Mouse (Mus musculus): ENCODE data around the gene Slc35g1. TPM values are rescaled to one million over a fixed set of nuclear protein-coding genes. Genes with fewer than 3 reads are reported as not detected.

Slc35g1 gene
- polyA plus RNA-seq, 1 experiment, result 2.1 TPM

DNA sequence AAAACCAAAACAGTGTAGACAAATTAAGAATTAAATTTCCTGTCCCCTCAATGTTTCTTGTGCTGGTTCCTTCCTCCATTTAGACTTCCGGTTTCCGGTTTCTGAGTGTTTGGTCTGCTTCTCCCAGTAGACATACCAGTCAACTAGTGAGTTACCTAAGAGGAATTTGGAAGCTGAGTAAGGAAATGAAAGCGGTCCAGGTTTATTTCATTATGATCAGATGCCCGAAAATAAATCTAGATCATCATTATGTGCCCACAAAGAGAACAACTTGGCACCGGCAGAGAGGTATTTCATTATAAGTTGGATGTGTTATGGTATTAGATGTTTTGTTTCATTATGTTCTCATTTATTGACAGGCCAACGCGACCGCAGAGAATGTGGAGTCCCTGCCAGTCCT lies 34.7 kb downstream of the Slc35g1 start:
- no peak for TF ChIP-seq POLR2A (IDR thresholded peaks at IDR 0.05; ENCODE audit: borderline replicate concordance, extremely low read depth, insufficient read depth, insufficient read length, poor library complexity, severe bottlenecking)
- no peak for TF ChIP-seq CTCF (IDR thresholded peaks at IDR 0.05; ENCODE audit: borderline replicate concordance, extremely low read depth, insufficient read depth, insufficient read length)
- DNase-seq (ENCODE audit: low read depth), result no peak

DNA sequence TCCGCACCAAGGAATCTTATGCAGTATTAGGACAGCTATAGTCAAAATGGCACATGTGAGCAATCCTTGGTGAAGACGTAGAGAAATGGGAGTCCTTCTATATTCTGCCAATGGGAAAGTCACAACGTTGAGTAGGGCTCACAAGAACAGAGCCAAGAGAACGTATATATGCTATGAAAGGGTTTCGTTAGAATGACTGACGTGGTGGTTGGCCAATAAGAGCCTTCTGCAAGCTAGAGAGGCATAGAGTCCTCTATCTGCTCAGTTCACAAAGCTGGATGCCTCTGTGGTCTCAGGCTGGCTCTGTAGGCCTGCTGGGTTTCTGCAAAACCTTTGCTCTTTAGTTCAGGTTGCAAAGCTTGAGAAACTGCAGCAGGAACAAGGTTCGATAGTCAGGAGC lies 35.5 kb downstream of the Slc35g1 start:
- TF ChIP-seq CTCF (IDR thresholded peaks at IDR 0.05; ENCODE audit: borderline replicate concordance, extremely low read depth, insufficient read depth, insufficient read length) (no peak), POLR2A (IDR thresholded peaks at IDR 0.05; ENCODE audit: borderline replicate concordance, extremely low read depth, insufficient read depth, insufficient read length, poor library complexity, severe bottlenecking) (no peak)
- DNase-seq (ENCODE audit: low read depth), result no peak

DNA sequence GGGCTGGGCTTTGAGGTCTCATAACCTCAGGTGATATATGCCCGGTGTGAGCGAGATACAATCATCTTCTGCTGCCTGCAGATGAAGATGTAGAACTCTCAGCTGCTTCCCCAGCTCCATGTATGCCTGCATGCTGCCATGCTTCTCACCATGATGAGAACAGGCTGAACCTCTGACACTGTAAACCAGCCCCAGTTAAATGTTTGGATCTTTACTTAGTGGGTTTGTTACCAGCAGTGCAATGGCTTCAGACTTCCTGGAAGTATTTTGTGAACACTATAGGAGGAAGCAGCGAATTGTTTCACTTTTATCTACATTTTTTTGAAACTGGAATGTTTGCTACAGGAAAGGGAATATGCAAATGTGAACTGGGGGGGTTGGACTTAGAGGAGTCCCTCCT lies 36.2 kb downstream of the Slc35g1 start:
- no peak for TF ChIP-seq POLR2A (IDR thresholded peaks at IDR 0.05; ENCODE audit: borderline replicate concordance, extremely low read depth, insufficient read depth, insufficient read length, poor library complexity, severe bottlenecking)
- no peak for TF ChIP-seq CTCF (IDR thresholded peaks at IDR 0.05; ENCODE audit: borderline replicate concordance, extremely low read depth, insufficient read depth, insufficient read length)
- no peak for DNase-seq (ENCODE audit: low read depth)

DNA sequence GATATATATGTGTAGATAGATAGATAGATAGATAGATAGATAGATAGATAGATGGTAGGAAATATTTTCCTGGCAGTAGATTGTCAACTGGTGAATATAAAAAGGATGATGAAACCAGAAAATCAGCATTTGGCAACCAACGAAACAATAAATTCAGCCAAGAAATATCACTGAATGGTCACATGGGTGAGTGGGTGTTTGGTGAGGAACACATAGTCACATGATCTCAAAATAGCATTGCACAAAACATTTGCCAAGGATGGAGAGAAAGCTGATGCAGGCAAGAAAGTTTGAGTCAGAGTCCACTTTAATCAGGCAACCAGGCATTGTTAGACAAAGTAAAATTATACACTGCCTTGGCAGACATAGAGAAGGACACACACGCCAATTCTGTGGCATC lies 37.6 kb downstream of the Slc35g1 start:
- DNase-seq (ENCODE audit: low read depth), result no peak
- TF ChIP-seq CTCF (IDR thresholded peaks at IDR 0.05; ENCODE audit: borderline replicate concordance, extremely low read depth, insufficient read depth, insufficient read length) (no peak), POLR2A (IDR thresholded peaks at IDR 0.05; ENCODE audit: borderline replicate concordance, extremely low read depth, insufficient read depth, insufficient read length, poor library complexity, severe bottlenecking) (no peak)

DNA sequence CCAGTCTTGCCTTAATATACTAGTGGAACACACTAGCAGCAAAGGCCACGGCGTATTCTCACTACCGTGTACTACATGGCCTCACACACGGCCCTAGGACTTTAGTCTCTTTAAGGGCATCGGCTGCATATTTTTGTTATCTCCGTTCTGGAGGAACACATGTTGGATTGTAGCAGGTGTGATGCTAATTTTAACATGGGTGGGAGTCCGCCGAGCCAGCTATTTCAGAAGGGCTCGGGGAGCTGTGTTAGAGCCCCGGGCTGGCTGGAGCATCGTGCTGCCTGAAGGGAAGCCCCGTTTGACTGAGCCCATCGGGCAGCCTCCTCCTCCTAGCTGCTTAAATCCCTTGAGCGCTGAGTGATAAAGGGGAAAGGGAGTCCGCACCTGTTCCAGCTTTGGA lies 39.4 kb downstream of the Slc35g1 start:
- TF ChIP-seq CTCF (IDR thresholded peaks at IDR 0.05; ENCODE audit: borderline replicate concordance, extremely low read depth, insufficient read depth, insufficient read length) (no peak), POLR2A (IDR thresholded peaks at IDR 0.05; ENCODE audit: borderline replicate concordance, extremely low read depth, insufficient read depth, insufficient read length, poor library complexity, severe bottlenecking) (no peak)
- no peak for DNase-seq (ENCODE audit: low read depth)

DNA sequence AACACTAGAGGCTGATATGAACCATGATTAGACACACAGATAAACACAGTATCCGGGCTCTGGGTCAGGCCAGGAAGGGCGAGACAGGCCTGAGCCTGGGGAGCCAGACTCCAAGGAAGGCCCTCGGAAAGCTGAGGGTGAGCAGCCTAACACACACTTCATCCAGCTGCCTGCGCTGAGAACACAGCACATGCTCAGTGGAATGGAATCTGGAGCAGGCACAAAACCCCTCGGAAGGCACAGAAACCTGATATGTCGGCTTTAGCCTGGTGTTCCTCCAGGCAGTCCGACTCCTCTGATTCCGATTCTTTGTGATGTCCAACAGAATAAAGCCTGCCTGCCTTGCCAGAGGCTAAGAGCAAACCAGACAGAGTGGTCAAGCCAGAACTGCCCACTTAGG lies 46.1 kb downstream of the Slc35g1 start:
- no peak for DNase-seq (ENCODE audit: low read depth)
- no peak for TF ChIP-seq CTCF (IDR thresholded peaks at IDR 0.05; ENCODE audit: borderline replicate concordance, extremely low read depth, insufficient read depth, insufficient read length)
- no peak for TF ChIP-seq POLR2A (IDR thresholded peaks at IDR 0.05; ENCODE audit: borderline replicate concordance, extremely low read depth, insufficient read depth, insufficient read length, poor library complexity, severe bottlenecking)

DNA sequence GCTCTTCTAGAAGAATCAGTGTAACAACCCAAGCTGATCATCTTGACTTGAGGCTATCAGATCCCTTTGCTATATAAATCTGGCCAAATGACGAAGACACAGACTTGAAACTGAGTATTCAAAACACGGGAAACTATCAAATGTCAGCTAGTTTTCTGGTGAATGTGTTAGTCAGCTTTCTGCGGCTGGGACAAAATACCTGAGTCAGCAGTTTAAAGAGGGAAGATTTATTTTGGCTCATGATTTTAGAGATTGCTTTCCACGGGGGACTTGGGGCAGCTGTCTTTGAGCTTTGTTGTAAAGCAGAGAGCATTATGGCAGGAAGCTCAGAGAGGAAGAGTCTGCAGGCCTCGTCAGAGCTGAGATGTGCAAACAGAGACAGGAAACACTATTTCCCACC lies 50.0 kb downstream of the Slc35g1 start:
- DNase-seq (ENCODE audit: low read depth), result no peak
- TF ChIP-seq CTCF (IDR thresholded peaks at IDR 0.05; ENCODE audit: borderline replicate concordance, extremely low read depth, insufficient read depth, insufficient read length) (no peak), POLR2A (IDR thresholded peaks at IDR 0.05; ENCODE audit: borderline replicate concordance, extremely low read depth, insufficient read depth, insufficient read length, poor library complexity, severe bottlenecking) (no peak)

Other genes with a start within 250 kb of the Slc35g1 start
- 24.4 and 25.6 TPM in 2 replicates for gene Fra10ac1, start 171.8 kb upstream of the Slc35g1 start, polyA plus RNA-seq (2012; rRNA removed)
- 9.0 and 11.4 TPM in 2 replicates for gene Lgi1, start 131.4 kb upstream of the Slc35g1 start, polyA plus RNA-seq (2012; rRNA removed)
- 4.9 and 6.2 TPM in 2 replicates for gene Plce1, start 85.1 kb downstream of the Slc35g1 start, polyA plus RNA-seq (2012; rRNA removed)